Mouse (Mus musculus): ENCODE results near the gene Fam110c. TPM values are rescaled to one million over a fixed set of nuclear protein-coding genes. Genes with fewer than 3 reads are reported as not detected.

Gene Fam110c
- total RNA-seq, 2 experiments from 2014 or later, result not detected

- Histone ChIP-seq H3K27ac (no peak overlapping the region), H3K4me3 (no peak overlapping the region)
- intact Hi-C loops (cut with DNase I), result no loop called here
- no peak for TF ChIP-seq CTCF (IDR thresholded peaks at IDR 0.05)
- no peak for DNase-seq
These were observed 7.4 kb downstream of the Fam110c start for GRCm38 (mm10) chr12:31080890-31081554.

GRCm38 (mm10) chr12:31083007-31083406 lies 9.3 kb downstream of the Fam110c start:
- no peak for DNase-seq
- intact Hi-C loops (cut with DNase I), result no loop called here

GRCm38 (mm10) chr12:31083407-31083806 lies 9.7 kb downstream of the Fam110c start:
- intact Hi-C loops (cut with DNase I), result no loop called here
- TF ChIP-seq CTCF (IDR thresholded peaks at IDR 0.05), result no peak
- DNase-seq, result no peak
- no peak overlapping the region for H3K4me3 ChIP-seq
- no peak overlapping the region for H3K27ac ChIP-seq

More at GRCm38 (mm10) chr12:31083007-31083406, 9.3 kb downstream of the Fam110c start:
- no peak overlapping the region for H3K4me3 ChIP-seq
- no peak for TF ChIP-seq CTCF (IDR thresholded peaks at IDR 0.05)
- H3K27ac ChIP-seq, result no peak overlapping the region

GRCm38 (mm10) chr12:31087060-31087459 lies 13.4 kb downstream of the Fam110c start:
- DNase-seq, result no peak
- H3K4me3 ChIP-seq, result no peak overlapping the region
- intact Hi-C loops (cut with DNase I), result no loop called here
- H3K27ac ChIP-seq, result no peak overlapping the region
- TF ChIP-seq CTCF (IDR thresholded peaks at IDR 0.05), result no peak

- H3K4me3 ChIP-seq, result no peak overlapping the region
- no peak overlapping the region for H3K27ac ChIP-seq
- intact Hi-C loops (cut with DNase I), result no loop called here
- TF ChIP-seq CTCF (IDR thresholded peaks at IDR 0.05), result no peak
- DNase-seq, result no peak
These were observed 16.7 kb downstream of the Fam110c start for GRCm38 (mm10) chr12:31090401-31090800.

GRCm38 (mm10) chr12:31090882-31091640 lies 17.4 kb downstream of the Fam110c start:
- TF ChIP-seq CTCF (IDR thresholded peaks at IDR 0.05), result no peak
- intact Hi-C loops (cut with DNase I), result no loop called here
- Histone ChIP-seq H3K27ac (no peak overlapping the region), H3K4me3 (no peak overlapping the region)
- DNase-seq, result no peak

- Histone ChIP-seq H3K4me3 (no peak overlapping the region), H3K27ac (no peak overlapping the region)
- intact Hi-C loops (cut with DNase I), result no loop called here
- DNase-seq, result no peak
- TF ChIP-seq CTCF (IDR thresholded peaks at IDR 0.05), result no peak
These were observed 18.8 kb downstream of the Fam110c start for GRCm38 (mm10) chr12:31092481-31092880.

GRCm38 (mm10) chr12:31097185-31097584 lies 23.5 kb downstream of the Fam110c start:
- H3K27ac ChIP-seq, result no peak overlapping the region
- no peak for TF ChIP-seq CTCF (IDR thresholded peaks at IDR 0.05)
- intact Hi-C loops (cut with DNase I), result no loop called here
- H3K4me3 ChIP-seq, result no peak overlapping the region
- DNase-seq, result no peak

- intact Hi-C loops (cut with DNase I), result no loop called here
- DNase-seq, result no peak
- Histone ChIP-seq H3K4me3 (no peak overlapping the region), H3K27ac (no peak overlapping the region)
- no peak for TF ChIP-seq CTCF (IDR thresholded peaks at IDR 0.05)
These were observed 27.5 kb downstream of the Fam110c start for GRCm38 (mm10) chr12:31101190-31101589.

- Histone ChIP-seq H3K4me3 (no peak overlapping the region), H3K27ac (no peak overlapping the region)
- no peak for DNase-seq
- TF ChIP-seq CTCF (IDR thresholded peaks at IDR 0.05), result no peak
- intact Hi-C loops (cut with DNase I), result no loop called here
These were observed 28.2 kb downstream of the Fam110c start for GRCm38 (mm10) chr12:31101821-31102220.

- H3K4me3 ChIP-seq, result no peak overlapping the region
- DNase-seq, result peak; percentile 50
- intact Hi-C loops (cut with DNase I), result loop anchor here (10.0 kb wide), 1 partner anchor 259 kb away; no protein-coding TSS in a partner anchor
- no peak overlapping the region for H3K27ac ChIP-seq
- peak; percentile 90 for TF ChIP-seq CTCF (IDR thresholded peaks at IDR 0.05)
These were observed 42.4 kb downstream of the Fam110c start for GRCm38 (mm10) chr12:31116005-31116466.

- TF ChIP-seq CTCF (IDR thresholded peaks at IDR 0.05), result no peak
- Histone ChIP-seq H3K27ac (no peak overlapping the region), H3K4me3 (no peak overlapping the region)
- DNase-seq, result no peak
- intact Hi-C loops (cut with DNase I), result no loop called here
These were observed 46.9 kb downstream of the Fam110c start for GRCm38 (mm10) chr12:31120535-31120934.

GRCm38 (mm10) chr12:31122892-31123622 lies 49.4 kb downstream of the Fam110c start:
- no peak overlapping the region for H3K27ac ChIP-seq
- no peak for TF ChIP-seq CTCF (IDR thresholded peaks at IDR 0.05)
- no peak overlapping the region for H3K4me3 ChIP-seq
- intact Hi-C loops (cut with DNase I), result no loop called here
- DNase-seq, result no peak
